Mouse (Mus musculus) thymus, adult 2 months (tissue): Measurements from ENCODE around the gene Slc6a2. TPM values are rescaled to one million over a fixed set of nuclear protein-coding genes. Genes with fewer than 3 reads are reported as not detected.

ENCODE experiments used
- DNase-seq: peaks from one replicate; pipeline ENCODE4 v3.0.0; 2021
- H3K27ac ChIP-seq: fragments of 200-500 bp; 2 replicates; pipeline ENCODE4 v1.5.1; 2012; ENCODE audit warnings: low read length, control low read depth; ENCODE audit not compliant: control insufficient read depth, insufficient read depth
- H3K27me3 ChIP-seq: fragments of 200-500 bp; 2 replicates; pipeline ENCODE4 v1.6.1; 2012; ENCODE audit warnings: mild to moderate bottlenecking, low read length, moderate library complexity, mixed read lengths; ENCODE audit not compliant: control insufficient read depth, insufficient read depth
- H3K36me3 ChIP-seq: fragments of 200-500 bp; 2 replicates; pipeline ENCODE4 v1.6.1; 2012; ENCODE audit warnings: mild to moderate bottlenecking, low read length, moderate library complexity; ENCODE audit not compliant: control insufficient read depth, insufficient read depth
- H3K4me1 ChIP-seq: fragments of 200-500 bp; replicated peaks from 2 replicates; pipeline ENCODE4 v1.6.1; 2012; ENCODE audit warnings: low read length; ENCODE audit not compliant: control insufficient read depth, insufficient read depth
- H3K4me3 ChIP-seq: fragments of 200-500 bp; 2 replicates; pipeline ENCODE4 v1.5.1; 2012; ENCODE audit warnings: mild to moderate bottlenecking, low read length, control low read depth, moderate library complexity; ENCODE audit not compliant: control insufficient read depth, insufficient read depth
- CTCF ChIP-seq: fragments of 200-500 bp; IDR thresholded peaks from 2 replicates; pipeline ENCODE4 v1.5.1; 2012; ENCODE audit warnings: mild to moderate bottlenecking, control low read depth, low read length, moderate library complexity, borderline replicate concordance; ENCODE audit not compliant: control insufficient read depth, poor library complexity, insufficient read depth; ENCODE audit errors: extremely low read depth
- POLR2A ChIP-seq: fragments of 200-500 bp; IDR thresholded peaks from 2 replicates; pipeline ENCODE4 v1.6.1; 2012; ENCODE audit warnings: mild to moderate bottlenecking, low read length, control low read depth, moderate library complexity; ENCODE audit not compliant: control insufficient read depth, poor library complexity, insufficient read depth; ENCODE audit errors: extremely low read depth
- WGBS: fragments of 180-500 bp; shearing (Covaris S2); methylation state at CpG from one replicate; pipeline ENCODE4 v1.1.7; 2018; 5-methylcytosine and 5-hydroxymethylcytosine counted together
- polyA plus RNA-seq: library from polyadenylated mRNA; depleted of rRNA; stranded (reverse); fragments of >200 nt; gene quantifications from 2 replicates; pipeline ENCODE4 v1.2.3, GENCODE M21; 2012; rRNA removed

The Slc6a2 gene
- polyA plus RNA-seq, 1 experiment, result 0.18 TPM

DNA sequence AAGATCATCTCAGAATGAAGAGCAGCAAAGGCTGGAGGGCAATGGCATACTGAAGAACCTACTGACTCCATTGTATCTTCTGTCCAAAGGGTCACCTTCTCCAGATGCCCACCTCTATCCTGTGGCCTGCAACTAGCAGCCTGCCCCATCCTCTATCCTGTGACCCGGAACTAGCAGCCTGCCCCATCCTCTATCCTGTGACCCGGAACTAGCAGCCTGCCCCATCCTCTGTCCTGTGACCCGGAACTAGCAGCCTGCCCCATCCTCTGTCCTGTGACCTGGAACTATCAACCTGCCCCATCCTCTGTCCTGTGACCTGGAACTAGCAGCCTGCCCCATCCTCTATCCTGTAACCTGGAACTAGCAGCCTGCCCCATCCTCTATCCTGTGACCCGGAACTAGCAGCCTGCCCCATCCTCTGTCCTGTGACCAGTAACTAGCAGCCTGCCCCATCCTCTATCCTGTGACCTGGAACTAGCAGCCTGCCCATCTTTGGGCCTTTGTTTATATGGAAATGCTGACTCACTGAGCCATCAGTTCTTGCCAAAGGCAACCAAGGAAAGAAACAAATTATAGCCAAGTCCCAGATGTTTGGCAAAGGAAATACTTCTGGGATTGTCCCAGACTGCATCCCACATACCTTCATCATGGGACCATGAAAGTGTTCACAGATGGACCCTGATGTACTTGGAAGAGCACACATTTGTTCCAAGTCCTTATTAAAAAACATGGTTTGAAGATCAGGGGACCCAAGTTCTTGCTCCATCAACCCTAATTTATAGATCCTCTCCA lies 81.1 kb downstream of the Slc6a2 start:
- no peak overlapping the region for H3K27ac ChIP-seq

DNA sequence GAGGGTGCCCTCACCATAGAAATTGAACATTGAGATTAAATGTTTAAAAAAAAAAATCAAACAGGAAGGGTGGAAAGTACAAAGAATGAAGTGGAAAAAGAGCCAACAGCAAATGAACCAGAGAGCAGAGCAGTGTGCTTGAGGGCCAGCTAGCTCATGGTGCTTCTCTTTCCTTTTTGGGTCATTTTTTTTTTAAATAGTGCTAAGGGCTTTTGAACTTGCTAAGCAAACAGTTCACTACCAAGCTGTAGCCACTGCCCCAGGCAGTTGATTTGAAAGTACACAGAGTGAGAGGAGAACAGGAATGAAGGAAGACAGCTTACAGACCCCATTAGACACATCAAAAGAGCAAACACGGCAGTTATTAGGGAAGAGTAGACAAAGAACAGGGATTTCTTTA lies 83.2 kb downstream of the Slc6a2 start:
- WGBS, result 81% methylated on average over 1 of the region's 1 CpGs
- Histone ChIP-seq H3K27me3 (no peaks in the 10 kb centered on the region), H3K27ac (no peak overlapping the region), H3K36me3 (no peaks in the 10 kb centered on the region), H3K4me1 (no peaks in the 10 kb centered on the region), H3K4me3 (no peak overlapping the region)
- no peak for DNase-seq
- TF ChIP-seq POLR2A (no peak), CTCF (no peak)

More for the DNA sequence above, 81.1 kb downstream of the Slc6a2 start:
- no peak for DNase-seq
- Histone ChIP-seq H3K4me3 (no peak overlapping the region), H3K4me1 (no peaks in the 10 kb centered on the region), H3K27me3 (no peaks in the 10 kb centered on the region), H3K36me3 (no peaks in the 10 kb centered on the region)
- TF ChIP-seq POLR2A (no peak), CTCF (no peak)
- WGBS, result 84% methylated on average over 4 of the region's 4 CpGs

DNA sequence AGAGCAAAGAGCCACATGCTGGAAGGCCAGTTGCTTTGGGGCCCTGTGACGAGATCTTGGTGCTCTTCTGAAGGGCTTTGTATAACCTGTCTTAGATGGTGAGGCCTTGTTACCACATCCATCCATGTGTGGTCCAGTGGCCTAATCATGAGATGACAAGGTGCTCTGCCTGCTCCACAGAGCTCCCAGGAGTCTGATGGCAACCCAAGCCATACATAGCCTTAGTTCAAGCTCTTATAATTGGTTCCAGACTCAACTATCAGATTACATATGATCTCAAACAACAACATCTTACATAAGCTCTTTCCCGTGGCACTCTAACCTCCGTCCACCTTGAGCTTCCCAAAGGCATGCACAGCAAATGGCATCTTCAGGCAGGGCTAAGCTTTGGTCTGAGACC lies 88.2 kb downstream of the Slc6a2 start, which contains the start of gene Ces1a:
Ces1a (minus strand) TSS at position 101 of the 400 bp plus-strand sequence.
- Histone ChIP-seq H3K4me3 (no peak within 1 kb of the TSS), H3K4me1 (no peaks in the 10 kb centered on the region), H3K27me3 (no peaks in the 10 kb centered on the region), H3K36me3 (no peaks in the 10 kb centered on the region), H3K27ac (no peak within 1 kb of the TSS)
- no peak for DNase-seq
- 87% methylated on average over 3 of the region's 3 CpGs for WGBS
- no peak for TF ChIP-seq POLR2A
- no peak for TF ChIP-seq CTCF

DNA sequence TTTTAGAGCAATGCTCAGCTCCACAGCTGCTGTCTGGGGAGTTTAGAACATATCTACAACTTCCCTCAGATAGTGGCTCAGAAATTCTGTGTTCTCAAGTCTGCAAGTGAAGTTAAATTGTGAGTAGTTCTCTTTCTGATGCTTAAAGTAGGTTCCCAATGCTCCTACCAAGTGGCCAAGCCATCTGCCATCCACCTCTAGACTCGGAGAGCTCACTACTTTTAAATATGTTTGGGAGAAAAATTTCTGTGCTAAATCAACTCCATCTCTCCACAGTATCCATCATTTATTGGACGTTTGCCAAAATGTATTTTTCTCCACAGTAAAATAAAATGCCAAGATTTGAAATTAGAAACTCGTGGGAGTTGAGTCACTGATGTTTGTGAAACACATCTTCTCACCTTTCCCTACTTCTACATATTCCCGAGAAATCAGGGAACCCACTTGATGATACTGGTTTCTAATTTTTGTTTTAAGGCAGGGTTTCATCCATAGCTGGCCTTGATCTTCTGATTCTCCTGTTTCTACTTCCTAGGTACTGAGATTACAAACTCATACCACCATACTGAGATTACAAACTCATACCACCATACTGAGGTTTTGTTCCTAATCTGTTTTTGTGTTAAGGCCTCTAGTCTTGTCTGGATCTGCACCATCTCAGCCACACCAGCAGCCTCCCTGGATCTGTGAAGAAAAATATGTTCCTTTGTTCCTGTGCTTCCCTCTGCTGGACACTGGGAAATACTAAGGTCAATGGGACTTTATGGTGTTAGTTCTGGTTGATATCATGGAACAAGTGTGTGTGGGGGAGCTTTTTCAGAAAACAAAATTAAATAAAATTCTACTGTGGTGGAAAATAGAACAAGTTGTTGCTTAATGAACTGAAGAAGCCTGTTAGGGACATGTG lies 88.9 kb downstream of the Slc6a2 start:
- WGBS, result 74% methylated on average over 4 of the region's 4 CpGs
- DNase-seq, result no peak
- no peak for TF ChIP-seq CTCF
- no peak for TF ChIP-seq POLR2A
- no peaks in the 10 kb centered on the region for H3K36me3 ChIP-seq
- H3K4me1 ChIP-seq, result no peaks in the 10 kb centered on the region
- H3K4me3 ChIP-seq, result no peak overlapping the region
- H3K27ac ChIP-seq, result no peak overlapping the region
- no peaks in the 10 kb centered on the region for H3K27me3 ChIP-seq

Other genes with a start within 250 kb of the Slc6a2 start
- gene Mmp2, start 132.8 kb upstream of the Slc6a2 start, polyA plus RNA-seq, result 41.5 and 55.9 TPM in 2 replicates
- 11.6 and 14.2 TPM in 2 replicates for gene Lpcat2, start 104.7 kb upstream of the Slc6a2 start, polyA plus RNA-seq
- gene Capns2, start 58.7 kb upstream of the Slc6a2 start, polyA plus RNA-seq, result 0.22 and 0.66 TPM in 2 replicates
- 0.15 and 0.39 TPM in 2 replicates for gene Ces1a, start 88.1 kb downstream of the Slc6a2 start, polyA plus RNA-seq
- gene Ces1b, start 119.9 kb downstream of the Slc6a2 start, polyA plus RNA-seq, result 0.56 and 0.73 TPM in 2 replicates
- 0.27 and 3.4 TPM in 2 replicates for gene Ces1c, start 171.2 kb downstream of the Slc6a2 start, polyA plus RNA-seq
- gene Ces1d, start 237.8 kb downstream of the Slc6a2 start, polyA plus RNA-seq, result 94.3 and 110 TPM in 2 replicates